Mouse (Mus musculus) kidney, embryonic 15.5 days (tissue): ENCODE measurements at regions not wholly inside any gene's neighbourhood (a gene's known extent, or its start where the extent isn't known, plus 50 kb on each side); places are given as distances from the start of the nearest gene placed in this dataset.

ENCODE experiments used
- ATAC-seq: fragments of 200-750 bp; cut with Nextera tagmentation; replicated peaks from 2 replicates; pipeline ENCODE4 v1.8.0; 2017; ENCODE audit warnings: moderate TSS enrichment; ENCODE audit not compliant: low FRiP score
- H3K27ac ChIP-seq: fragments of 300-500 bp; sonication (generic); 2 replicates; pipeline ENCODE4 v1.5.1; 2015; ENCODE audit warnings: mild to moderate bottlenecking, inconsistent platforms
- H3K27me3 ChIP-seq: fragments of 300-500 bp; sonication (generic); 2 replicates; pipeline ENCODE4 v1.6.1; 2015; ENCODE audit warnings: inconsistent platforms
- H3K36me3 ChIP-seq: fragments of 300-500 bp; sonication (generic); 2 replicates; pipeline ENCODE4 v1.6.1; 2015; ENCODE audit warnings: inconsistent platforms
- H3K4me1 ChIP-seq: fragments of 300-500 bp; sonication (generic); 2 replicates; pipeline ENCODE4 v1.6.1; 2015; ENCODE audit warnings: inconsistent platforms
- H3K4me2 ChIP-seq: fragments of 300-500 bp; sonication (generic); 2 replicates; pipeline ENCODE4 v1.6.1; 2015; ENCODE audit warnings: moderate library complexity, mild to moderate bottlenecking, inconsistent platforms
- H3K4me3 ChIP-seq: fragments of 300-500 bp; sonication (generic); replicated peaks from 2 replicates; pipeline ENCODE4 v1.5.1; 2015; ENCODE audit warnings: mild to moderate bottlenecking, inconsistent platforms
- H3K9ac ChIP-seq: fragments of 300-500 bp; sonication (generic); 2 replicates; pipeline ENCODE4 v1.6.1; 2015; ENCODE audit warnings: mild to moderate bottlenecking, inconsistent platforms
- H3K9me3 ChIP-seq: fragments of 300-500 bp; sonication (generic); replicated peaks from 2 replicates; pipeline ENCODE4 v1.6.1; 2016; ENCODE audit warnings: inconsistent platforms
- WGBS: fragments of 180-500 bp; shearing (Covaris S2); methylation state at CpG from one replicate; pipeline ENCODE4 v1.1.7; 2015; ENCODE audit warnings: mixed read lengths; 5-methylcytosine and 5-hydroxymethylcytosine counted together

DNA sequence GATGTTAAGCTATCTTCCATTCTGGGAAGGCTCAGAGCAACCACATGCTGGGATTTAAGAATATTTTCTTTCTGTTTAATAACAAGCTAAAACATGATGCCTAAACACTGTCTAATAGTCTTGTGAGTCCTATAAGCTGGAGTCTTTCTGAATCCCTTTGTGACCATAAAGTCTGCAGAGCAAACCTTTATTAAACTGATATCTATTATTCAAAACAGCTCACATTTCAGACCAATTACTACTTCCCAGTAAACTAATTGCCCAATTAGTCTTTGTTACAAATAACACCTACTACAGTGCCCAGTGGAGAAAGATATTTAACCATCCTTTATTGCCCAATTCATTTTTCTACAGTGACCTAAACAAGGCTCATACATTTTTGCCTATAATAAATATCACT is 277.7 kb downstream of the Stxbp6 start:
- no peak overlapping the region for H3K27ac ChIP-seq
- H3K4me1 ChIP-seq = no peaks in the 10 kb centered on the region
- H3K36me3 ChIP-seq = no peaks in the 10 kb centered on the region
- no peak for ATAC-seq
- no peak overlapping the region for H3K9ac ChIP-seq
- no peak overlapping the region for H3K4me3 ChIP-seq
- no peaks in the 10 kb centered on the region for H3K9me3 ChIP-seq
- no peaks in the 10 kb centered on the region for H3K27me3 ChIP-seq
- no peak overlapping the region for H3K4me2 ChIP-seq

GRCm38 (mm10) chr12:44750743-44751142 is 323.8 kb downstream of the Stxbp6 start:
- H3K9me3 ChIP-seq = no peaks in the 10 kb centered on the region
- no peak overlapping the region for H3K4me3 ChIP-seq
- H3K27ac ChIP-seq = no peak overlapping the region
- H3K9ac ChIP-seq = no peak overlapping the region
- no peaks in the 10 kb centered on the region for H3K4me1 ChIP-seq
- peak; percentile 54; the same call in 1 of the 2 replicates for ATAC-seq
- H3K4me2 ChIP-seq = no peak overlapping the region
- 44% methylated on average over 3 of the region's 3 CpGs for WGBS
- H3K36me3 ChIP-seq = no peaks in the 10 kb centered on the region
- no peaks in the 10 kb centered on the region for H3K27me3 ChIP-seq

DNA sequence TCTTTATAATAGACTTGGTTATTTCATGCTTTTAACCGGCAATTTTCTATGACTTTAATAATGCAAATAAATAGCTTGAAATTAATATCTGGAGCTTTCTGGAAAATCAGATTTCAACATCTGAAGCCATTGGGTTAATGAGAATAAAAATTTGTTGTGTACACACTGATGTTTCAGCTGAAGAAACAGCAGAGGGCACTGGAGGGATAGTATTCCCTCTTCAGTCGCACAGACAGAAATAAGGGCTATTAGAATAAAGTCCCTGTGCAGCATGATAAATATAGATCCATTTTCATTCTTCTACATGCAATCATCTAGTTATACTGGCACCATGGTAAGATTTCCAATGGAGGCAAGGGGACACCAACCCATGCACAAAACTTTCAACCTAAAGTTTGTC is 347.7 kb downstream of the Stxbp6 start:
- no peak overlapping the region for H3K9ac ChIP-seq
- WGBS = 84% methylated on average over 2 of the region's 2 CpGs

More for the DNA sequence above, 347.7 kb downstream of the Stxbp6 start:
- no peaks in the 10 kb centered on the region for H3K9me3 ChIP-seq
- H3K4me1 ChIP-seq = no peaks in the 10 kb centered on the region
- no peak overlapping the region for H3K27ac ChIP-seq
- no peak for ATAC-seq
- H3K4me3 ChIP-seq = no peak overlapping the region
- H3K36me3 ChIP-seq = no peaks in the 10 kb centered on the region
- no peak overlapping the region for H3K4me2 ChIP-seq
- H3K27me3 ChIP-seq = no peaks in the 10 kb centered on the region
